Comparison of ENCODE assay signal across 23 mouse cellular contexts in the genomic region with DNA sequence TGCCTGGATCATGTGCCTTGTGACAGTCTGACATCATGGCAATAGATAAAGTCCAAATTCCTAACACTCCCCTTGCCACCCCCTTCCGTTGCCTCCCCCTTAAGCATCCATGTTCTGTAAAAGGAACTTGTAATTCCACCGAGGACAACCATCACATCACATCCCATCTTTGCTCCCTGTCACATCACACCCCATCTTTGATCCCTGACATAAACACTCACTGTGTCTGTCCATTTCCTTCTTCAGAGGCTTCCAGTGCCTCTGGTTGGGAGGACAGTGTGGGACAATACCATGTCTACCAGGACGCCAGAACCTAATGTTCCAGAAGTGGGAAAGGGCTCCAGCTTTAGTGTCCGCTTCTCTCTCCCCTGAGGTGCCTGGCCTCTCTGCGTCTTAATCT.
A peak's percentile ranks its signal among the peaks of the same experiment; 100 is the strongest.
DNase-seq lines count a peak whose midpoint lies in the region; ATAC-seq and TF ChIP-seq lines count a peak whose summit lies in the region.
"Had no signal": no experiment of that assay in that cellular context is flagged by ENCODE, and none has a peak within 500 bp of the region (broad histone marks: within the 10 kb centered on the region; RNA-seq: fewer than 3 reads in every experiment).

No protein-coding gene starts in this region.

- H3K9me3 ChIP-seq in lung, embryonic 14.5 days (ENCODE audit: low read depth, low read length), result no peaks in the 10 kb centered on the region
- H3K9me3 ChIP-seq in lung, embryonic 16.5 days (ENCODE audit: control insufficient read depth, low read length), result no peaks in the 10 kb centered on the region
- H3K9me3 ChIP-seq: embryonic facial prominence, embryonic 10.5 days; embryonic facial prominence, embryonic 12.5 days; forebrain, embryonic 13.5 days had no signal

- 0 out of 2 replicates have a peak, but pooled peaks cover 4% of the 10 kb centered on the region for H3K4me1 ChIP-seq in lung, embryonic 14.5 days (ENCODE audit: insufficient read depth)
- H3K4me1 ChIP-seq in lung, adult 2 months (ENCODE audit: control insufficient read depth, insufficient read depth, low read length), result no peaks in the 10 kb centered on the region
- peaks cover 17% of the 10 kb centered on the region for H3K4me1 ChIP-seq in lung, embryonic 16.5 days (replicated peaks; ENCODE audit: control insufficient read depth, insufficient read depth, low read length)
- H3K4me1 ChIP-seq: embryonic facial prominence, embryonic 12.5 days had no signal

- no peak for TF ChIP-seq POLR2A in lung, adult 2 months (IDR thresholded peaks at IDR 0.05; ENCODE audit: borderline replicate concordance, extremely low read depth, low read depth, low read length)

- no peak overlapping the region for H3K27ac ChIP-seq in lung, embryonic 14.5 days (ENCODE audit: low read depth)
- H3K27ac ChIP-seq in lung, embryonic 16.5 days (ENCODE audit: low read length), result no peak overlapping the region
- no peak overlapping the region for H3K27ac ChIP-seq in left cerebral cortex, adult 2 months
- H3K27ac ChIP-seq: embryonic facial prominence, embryonic 10.5 days; embryonic facial prominence, embryonic 12.5 days; forebrain, embryonic 13.5 days had no signal

- no peak overlapping the region for H3K4me2 ChIP-seq in lung, embryonic 14.5 days
- no peak overlapping the region for H3K4me2 ChIP-seq in lung, embryonic 16.5 days (ENCODE audit: low read depth, low read length)
- H3K4me2 ChIP-seq: embryonic facial prominence, embryonic 12.5 days; forebrain, embryonic 13.5 days had no signal

- H3K9ac ChIP-seq in lung, embryonic 14.5 days, result no peak overlapping the region
- no peak overlapping the region for H3K9ac ChIP-seq in lung, embryonic 16.5 days (ENCODE audit: low read length)
- H3K9ac ChIP-seq: embryonic facial prominence, embryonic 12.5 days; forebrain, embryonic 13.5 days had no signal

- intact Hi-C loops in left cerebral cortex, adult 2 months (cut with DNase I), result no loop called here

- H3K27me3 ChIP-seq in lung, embryonic 14.5 days (ENCODE audit: insufficient read depth, low read length), result no peaks in the 10 kb centered on the region
- no peaks in the 10 kb centered on the region for H3K27me3 ChIP-seq in lung, embryonic 16.5 days (ENCODE audit: control insufficient read depth, insufficient read depth, low read depth, low read length)
- H3K27me3 ChIP-seq: embryonic facial prominence, embryonic 12.5 days; forebrain, embryonic 13.5 days; Patski had no signal

- no peaks in the 10 kb centered on the region for H3K36me3 ChIP-seq in lung, embryonic 14.5 days (ENCODE audit: insufficient read depth)
- H3K36me3 ChIP-seq in lung, embryonic 16.5 days (ENCODE audit: control insufficient read depth, insufficient read depth, low read length), result no peaks in the 10 kb centered on the region
- H3K36me3 ChIP-seq: embryonic facial prominence, embryonic 10.5 days; embryonic facial prominence, embryonic 12.5 days; G1E had no signal

- DNase-seq in lung, embryonic 14.5 days, result peak; percentile 61
- no peak for DNase-seq in lung, adult 2 months
- DNase-seq in lung, adult 18-20 months, result no peak
- peak; percentile 4 for DNase-seq in lung, postnatal 25 days (ENCODE audit: low spot score)
- DNase-seq in left cerebral cortex, adult 2 months (ENCODE audit: extremely low spot score in 1 of 2, low spot score in 2 of 2), result no peak
- DNase-seq: adrenal gland, adult 8-10 months; adrenal gland, postnatal 14 days; adrenal gland, postnatal 36 days; B cell, adult 2 months; cerebellum, adult 11-12 months; cerebellum, adult 2 months; cerebellum, adult 9-10 months; cerebellum, postnatal 10 days; cerebellum, postnatal 25 days had no signal

- H3K4me3 ChIP-seq in lung, embryonic 14.5 days (ENCODE audit: low read depth, low read length), result no peak overlapping the region
- no peak overlapping the region for H3K4me3 ChIP-seq in lung, adult 2 months (replicated peaks; ENCODE audit: extremely low read depth, low read depth, low read length)
- no peak overlapping the region for H3K4me3 ChIP-seq in lung, embryonic 16.5 days (ENCODE audit: low read length)
- no peak overlapping the region for H3K4me3 ChIP-seq in left cerebral cortex, adult 2 months
- H3K4me3 ChIP-seq: embryonic facial prominence, embryonic 10.5 days; embryonic facial prominence, embryonic 12.5 days; forebrain, embryonic 13.5 days had no signal

- no peak for TF ChIP-seq CTCF in lung, embryonic 14.5 days (IDR thresholded peaks at IDR 0.05; ENCODE audit: low read depth)
- no peak for TF ChIP-seq CTCF in lung, adult 2 months (IDR thresholded peaks at IDR 0.05; ENCODE audit: insufficient read depth, low read length)
- TF ChIP-seq CTCF in left cerebral cortex, adult 2 months (IDR thresholded peaks at IDR 0.05), result no peak

- peak; percentile 42; the same call in 1 of the 2 replicates for ATAC-seq in lung, embryonic 14.5 days (ENCODE audit: insufficient read depth)
- ATAC-seq in lung, embryonic 16.5 days (ENCODE audit: low read depth), result peak; percentile 59; the same call in 1 of the 2 replicates
- ATAC-seq in monocyte, adult 5-6 weeks (replicated peaks; ENCODE audit: insufficient number of reproducible peaks, low FRiP score, low TSS enrichment, poor library complexity, severe bottlenecking), result no peak
- ATAC-seq: activated CD4-positive, CD25-positive, alpha-beta regulatory T cell, adult 4 months; CD4-positive, CD25-positive, alpha-beta regulatory T cell, adult 4 months; forebrain, embryonic 13.5 days; Patski had no signal

- WGBS in lung, embryonic 14.5 days, result 45% methylated on average over 5 of the region's 5 CpGs
- 60% methylated on average over 5 of the region's 5 CpGs for WGBS in lung, adult 2 months
- 50% methylated on average over 5 of the region's 5 CpGs for WGBS in lung, embryonic 16.5 days

Comparison
In these comparisons a context has a peak if more than half of its experiments do, and no peak if none do; other contexts are left out.
1. DNase-seq: peak in lung, embryonic 14.5 days (single experiment) and lung, postnatal 25 days (single experiment); none in lung, adult 2 months (single experiment), lung, adult 18-20 months (0 of 2) and left cerebral cortex, adult 2 months (0 of 2).